Mouse (Mus musculus) neutrophil, adult 65 days (primary cell): ENCODE data around the gene Cdv3. TPM values are rescaled to one million over a fixed set of nuclear protein-coding genes. Genes with fewer than 3 reads are reported as not detected.

Experiments used
- total RNA-seq: library from RNA; stranded (reverse); gene quantifications from 2 replicates; pipeline ENCODE4 v1.2.4, GENCODE M21; 2023

Cdv3 gene
- 76.1 and 79.0 TPM in 2 replicates for total RNA-seq

DNA sequence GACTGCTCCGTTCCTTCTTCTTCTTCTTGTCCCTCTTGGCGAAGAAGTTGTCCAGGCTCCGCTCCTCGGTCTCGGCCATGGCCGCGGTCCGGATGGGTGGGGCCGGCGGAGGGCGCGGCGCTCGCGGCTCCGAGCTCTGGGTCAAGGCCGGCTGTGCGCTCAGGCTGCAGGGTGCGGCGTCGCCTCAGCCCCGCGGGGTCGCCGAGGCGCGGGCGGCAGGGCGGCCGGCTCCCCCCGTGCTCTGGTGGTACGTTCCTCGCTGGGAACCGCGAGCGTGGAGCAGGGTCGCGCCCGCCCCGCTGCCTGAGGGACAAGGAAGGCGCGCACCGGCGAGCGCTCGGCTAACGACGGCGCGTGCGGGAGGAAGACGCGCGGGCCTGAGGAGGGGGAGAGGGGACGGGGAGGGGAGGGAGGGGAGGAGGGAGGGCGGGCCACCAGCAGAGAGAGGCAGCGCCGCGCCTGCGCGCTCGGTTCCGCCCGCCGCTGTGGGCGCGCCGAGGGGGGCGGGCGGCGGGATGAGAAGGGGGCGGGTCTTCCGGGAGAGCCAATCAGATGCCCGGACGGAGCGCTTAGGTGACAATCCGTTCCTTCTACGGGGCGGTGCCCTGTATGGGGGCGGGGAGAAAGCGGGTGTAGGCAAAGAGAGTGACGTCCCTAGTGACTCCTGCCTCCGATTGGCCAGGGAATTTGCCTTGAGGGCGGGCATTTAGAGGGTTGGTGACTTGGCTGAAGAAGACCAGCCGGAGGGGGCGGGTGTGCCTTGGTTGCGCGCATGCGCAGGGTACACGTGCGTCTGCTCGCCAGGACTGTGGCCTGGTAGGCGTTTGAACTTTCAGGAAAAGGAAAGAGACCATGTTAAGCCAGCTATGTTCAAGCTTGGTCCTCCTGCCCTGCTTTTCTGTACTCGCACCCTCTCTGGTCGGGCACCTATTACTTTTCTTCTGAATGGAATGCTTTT, at the start of gene Cdv3:
TSS of gene Cdv3 (minus strand) at position 551 of the 958 bp plus-strand sequence.

DNA sequence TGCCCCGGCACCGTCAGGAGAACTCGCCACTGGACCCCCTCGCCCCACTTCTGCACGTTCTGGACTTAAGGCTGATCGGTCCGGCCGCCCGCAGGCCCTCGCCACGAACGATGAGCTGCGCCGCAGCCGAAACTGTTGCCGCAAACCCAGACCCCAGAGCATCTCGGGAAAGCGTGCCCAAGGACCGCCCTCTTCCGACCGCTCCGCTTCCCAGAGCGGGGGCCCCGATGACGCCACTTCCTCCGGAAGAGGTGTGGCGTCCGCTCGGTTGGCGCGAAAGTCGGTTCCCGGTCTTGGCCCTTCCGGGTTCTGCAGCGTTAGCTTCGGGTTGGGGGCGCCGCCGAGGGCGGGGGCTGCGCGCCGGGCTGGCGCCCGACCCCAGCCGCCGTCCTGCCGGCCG, 60.7 kb downstream of the Cdv3 start, which contains the start of the genes 1300017J02Rik and Topbp1:
TSS of gene 1300017J02Rik (minus strand) at position 156 of the 400 bp plus-strand sequence.
TSS of gene Topbp1 (plus strand) at position 289 of the 400 bp plus-strand sequence.

Other genes starting within 250 kb of the Cdv3 start
- 4.9 and 5.0 TPM in 2 replicates for gene Srprb, start 163.7 kb downstream of the Cdv3 start, total RNA-seq
- 1.7 and 6.6 TPM in 2 replicates for gene Gm20425, start 135.5 kb downstream of the Cdv3 start, total RNA-seq
- gene Trf, start 135.4 kb downstream of the Cdv3 start, total RNA-seq: 61.9 and 67.0 TPM in 2 replicates
- gene 1300017J02Rik, start 60.8 kb downstream of the Cdv3 start, total RNA-seq: 0.60 and 1.2 TPM in 2 replicates
- 63.1 and 103 TPM in 2 replicates for gene Topbp1, start 60.6 kb downstream of the Cdv3 start, total RNA-seq
- 0.61 TPM in 1 of 2 replicates, not detected in the other for gene Bfsp2, start 114.6 kb upstream of the Cdv3 start, total RNA-seq